Mouse (Mus musculus): ENCODE data around the gene Klb.

Gene Klb

GRCm38 (mm10) chr5:65385704-65386103, 37.6 kb downstream of the Klb start:
- DNase-seq, result no peak

- DNase-seq, result no peak
Measured at GRCm38 (mm10) chr5:65387008-65387867, 39.1 kb downstream of the Klb start.

DNA sequence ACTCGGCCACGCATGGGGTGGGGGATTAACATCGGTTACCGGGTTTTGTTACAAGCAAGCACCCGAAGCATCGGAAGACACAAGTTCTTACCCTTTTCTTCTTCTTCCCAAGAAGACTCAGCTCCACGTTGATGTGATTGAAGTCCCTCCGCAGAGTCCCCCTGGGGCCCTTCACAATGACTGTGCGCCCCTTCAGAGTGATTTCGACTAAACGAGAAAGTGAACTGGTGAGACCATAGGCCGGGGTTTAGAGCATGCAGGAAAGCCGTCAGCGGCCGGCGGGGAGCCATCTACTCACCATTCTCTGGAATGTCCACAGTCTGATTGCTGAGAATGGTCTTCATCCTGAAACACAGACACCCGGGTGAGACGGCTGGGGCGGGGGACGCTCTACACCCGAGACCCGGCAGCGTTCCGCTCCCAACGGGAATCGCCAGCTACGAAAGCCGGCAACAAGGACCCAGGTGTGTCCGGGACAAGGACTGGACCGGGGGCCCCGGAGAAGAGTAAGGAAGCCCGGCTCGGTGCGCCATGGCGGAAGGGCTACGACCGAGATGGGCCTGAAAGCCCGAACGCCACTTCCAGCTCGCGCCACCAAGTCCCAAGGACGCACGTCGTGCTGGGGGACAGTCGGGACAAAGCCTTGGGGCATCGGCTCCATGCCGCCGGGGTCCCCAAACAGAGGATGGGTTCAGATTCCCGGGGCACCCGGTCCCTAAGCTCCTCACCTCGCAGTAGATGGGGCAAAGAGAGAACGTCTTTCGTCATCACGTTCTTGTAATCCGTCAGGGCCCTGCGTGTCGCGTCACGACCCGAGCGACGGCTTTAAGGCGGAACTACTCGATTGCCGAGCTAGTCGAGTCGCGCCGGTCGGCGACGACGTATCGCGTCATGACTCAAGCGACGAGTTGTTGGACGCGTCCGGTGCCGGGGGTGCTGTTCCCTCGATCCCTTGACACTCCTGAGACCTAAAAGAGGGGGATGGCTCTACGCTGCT, 42.8 kb downstream of the Klb start, which contains the start of the genes Rpl9 and Lias:
Gene Rpl9 (minus strand): TSS at position 797 of the 997 bp plus-strand sequence.
Gene Lias (plus strand): TSS at position 850 of the 997 bp plus-strand sequence.
- DNase-seq, result peak; percentile 99

DNA sequence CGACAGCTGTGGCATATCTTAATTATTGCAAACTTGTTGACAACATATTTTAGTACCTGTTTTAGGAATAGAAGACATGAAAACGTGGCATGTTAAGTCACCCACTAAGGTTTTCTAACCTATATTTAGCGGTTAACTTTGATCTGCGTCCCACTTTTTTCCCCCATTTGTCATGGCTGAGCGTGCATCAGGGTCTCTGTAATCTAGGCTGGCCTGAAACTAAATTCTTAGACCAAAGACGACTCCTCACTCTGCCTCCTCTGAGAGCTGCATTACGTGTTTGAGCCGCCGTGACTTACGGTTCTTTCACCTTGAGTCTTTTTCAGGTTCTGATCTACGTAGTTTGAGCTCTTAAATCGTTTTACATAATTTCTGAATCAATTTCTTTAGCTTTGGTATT, 43.6 kb downstream of the Klb start:
- no peak for DNase-seq

DNA sequence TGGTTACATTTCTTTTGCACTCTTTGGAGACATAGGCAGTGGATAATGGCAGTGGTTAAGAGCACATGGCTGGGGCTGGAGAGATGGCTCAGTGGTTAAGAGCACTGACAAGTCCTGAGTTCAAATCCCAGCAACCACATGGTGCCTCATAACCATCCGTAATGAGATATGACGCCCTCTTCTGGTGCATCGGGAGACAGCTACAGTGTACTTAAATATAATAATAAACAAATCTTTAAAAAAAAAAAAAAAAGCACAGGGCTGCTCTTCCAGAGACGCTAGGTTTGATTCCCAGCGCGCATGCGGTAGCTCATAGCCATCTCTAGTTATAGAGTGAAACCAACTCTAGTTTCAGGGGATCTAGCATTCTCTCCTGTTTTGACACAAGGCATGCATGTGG, 46.3 kb downstream of the Klb start:
- no peak for DNase-seq

GRCm38 (mm10) chr5:65401251-65401994, 53.3 kb downstream of the Klb start:
- peak; percentile 80 for DNase-seq

DNA sequence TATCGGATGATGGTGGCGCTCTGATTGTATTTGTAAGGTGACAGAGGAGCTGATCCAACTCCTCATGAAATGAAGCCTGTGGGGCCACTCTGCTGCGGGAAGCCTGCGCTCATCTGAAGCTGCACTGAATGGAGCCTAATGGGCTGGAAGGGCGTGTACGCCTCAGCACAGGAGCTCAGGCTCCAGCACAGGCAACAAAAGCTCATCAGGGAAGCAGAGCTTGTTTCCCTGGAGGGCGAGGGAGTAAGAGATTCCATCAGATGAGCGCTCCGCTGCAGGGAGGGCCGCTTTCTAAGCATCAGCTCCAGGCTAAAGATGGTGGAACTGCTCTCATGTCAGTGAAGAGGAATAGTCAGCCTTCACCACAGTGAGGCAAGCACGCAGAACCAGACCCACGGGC, 59.9 kb downstream of the Klb start:
- DNase-seq, result no peak

DNA sequence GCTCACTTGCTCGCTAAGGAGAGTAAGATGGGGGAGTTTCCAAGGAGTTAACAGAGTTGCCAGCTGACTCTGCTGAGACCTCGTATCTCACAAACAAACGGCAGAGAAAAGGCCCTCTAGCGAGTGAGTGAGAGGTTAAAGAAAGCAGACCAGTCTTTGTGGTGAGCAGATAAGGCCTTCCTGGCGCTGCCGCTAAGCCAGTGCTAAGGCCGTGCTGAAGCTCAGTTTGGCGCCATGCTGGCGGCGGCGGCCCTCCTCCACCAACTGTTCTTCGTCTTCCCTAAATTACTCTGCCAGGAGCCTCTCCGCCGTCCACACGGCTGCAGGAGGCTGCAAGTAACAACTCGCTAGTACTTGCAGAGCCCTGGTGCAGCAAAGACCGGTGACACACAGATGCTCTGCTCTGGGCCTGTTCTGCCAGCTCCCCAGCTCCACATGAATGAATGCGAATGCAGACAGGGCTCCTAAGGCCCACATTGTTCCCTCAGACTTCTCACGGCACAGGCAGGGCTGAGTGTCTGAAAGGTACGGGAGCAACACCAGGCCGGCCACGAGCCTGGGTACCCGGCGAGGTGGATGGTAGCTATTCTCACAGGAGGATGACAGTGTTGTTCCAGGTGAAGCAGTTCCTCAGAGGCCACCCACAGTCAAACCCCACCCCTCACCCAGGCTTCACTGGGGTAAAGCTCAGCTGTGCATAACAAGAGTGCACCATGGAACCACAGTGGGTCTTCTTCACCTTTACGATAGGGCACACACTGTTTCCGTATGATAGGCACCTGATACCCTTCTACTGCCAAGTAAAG, 67.7 kb downstream of the Klb start:
- no peak for DNase-seq

DNA sequence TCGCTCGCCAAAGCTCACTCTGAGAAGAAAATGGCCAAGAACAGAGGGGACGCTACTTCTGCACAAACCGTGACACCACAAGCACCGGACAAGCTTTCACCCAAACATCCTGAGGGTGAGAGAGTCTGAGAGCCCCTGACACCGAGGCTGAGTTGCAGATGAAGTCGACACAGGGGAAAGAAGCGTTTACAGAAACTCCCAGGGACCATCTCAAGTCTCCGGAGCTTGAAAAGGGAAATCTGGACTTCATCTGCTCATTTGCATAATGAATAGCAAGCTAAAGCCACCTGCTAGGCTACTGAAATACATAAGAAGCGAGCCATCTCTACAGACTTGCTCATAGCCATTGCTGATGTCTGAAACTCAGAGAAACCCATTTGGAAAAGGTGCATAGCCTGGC, 71.0 kb downstream of the Klb start:
- DNase-seq, result no peak

DNA sequence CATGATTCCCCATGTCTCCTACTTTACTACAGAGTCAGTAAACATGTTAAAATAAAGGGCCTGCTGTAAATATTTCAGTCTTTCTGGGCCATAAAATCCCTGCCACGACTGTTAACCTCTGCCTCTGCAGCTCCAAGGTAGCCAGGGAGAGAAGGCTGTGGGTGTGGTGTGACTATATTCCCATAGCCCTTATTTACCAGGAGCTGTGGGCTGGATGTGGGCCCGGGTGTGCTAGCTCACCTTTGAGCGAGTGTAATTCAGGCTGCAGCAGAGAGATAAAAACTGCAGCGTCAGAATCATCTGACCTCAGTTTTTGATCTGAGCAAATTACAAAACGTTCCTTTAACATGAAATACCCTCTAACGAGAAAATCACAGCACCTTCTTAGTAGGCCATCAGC, 72.7 kb downstream of the Klb start:
- DNase-seq, result no peak

- no peak for DNase-seq
Measured at GRCm38 (mm10) chr5:65422803-65423202, 74.7 kb downstream of the Klb start.

GRCm38 (mm10) chr5:65424215-65424614, 76.1 kb downstream of the Klb start:
- DNase-seq, result no peak

GRCm38 (mm10) chr5:65425251-65425650, 77.1 kb downstream of the Klb start:
- no peak for DNase-seq

GRCm38 (mm10) chr5:65428321-65428720, 80.2 kb downstream of the Klb start:
- DNase-seq, result no peak

DNA sequence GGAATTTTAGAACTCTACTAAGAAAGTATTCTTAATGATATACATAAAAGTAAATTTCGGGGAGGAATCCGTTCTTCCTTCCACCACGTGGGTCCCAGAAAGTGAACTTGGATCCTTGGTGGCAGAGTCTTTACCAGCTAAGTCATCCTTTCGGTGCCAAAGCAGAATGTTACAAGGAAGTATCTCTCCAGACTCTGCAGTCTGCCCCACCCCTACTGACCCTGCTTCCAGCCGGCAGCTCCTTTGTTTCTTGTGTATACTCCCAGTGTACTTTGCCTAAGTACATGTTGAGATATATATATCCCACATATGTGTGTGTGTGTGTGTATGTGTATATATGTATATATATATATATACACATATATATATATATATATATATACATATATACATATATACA, 81.3 kb downstream of the Klb start:
- DNase-seq, result no peak
